Mouse (Mus musculus): Measurements from ENCODE around the gene Frmpd4. TPM values are rescaled to one million over a fixed set of nuclear protein-coding genes. Genes with fewer than 3 reads are reported as not detected.
A peak's percentile ranks its signal among the peaks of the same experiment; 100 is the strongest.

Frmpd4 gene
- polyA plus RNA-seq, 1 experiment from 2014 or later: not detected

GRCm38 (mm10) chrX:167492265-167492664 is 1084.8 kb downstream of the Frmpd4 start:
- no peak overlapping the region for H3K9ac ChIP-seq (replicated peaks)
- TF ChIP-seq CTCF (IDR thresholded peaks at IDR 0.05; ENCODE audit: low read depth) (no peak), EP300 (IDR thresholded peaks at IDR 0.05; ENCODE audit: low read depth) (no peak)
- H3K27me3 ChIP-seq (ENCODE audit: insufficient read depth, low read length): peaks cover 5% of the 10 kb centered on the region; the same call in 1 of the 2 replicates
- DNase-seq (no peak), ATAC-seq (no peak)
- WGBS (ENCODE audit: insufficient replicate concordance): 84% methylated on average over 1 of the region's 1 CpGs
- no peak overlapping the region for H3K4me3 ChIP-seq (ENCODE audit: low read depth, low read length)
- no peak overlapping the region for H3K4me2 ChIP-seq (ENCODE audit: low read depth, low read length)
- no peaks in the 10 kb centered on the region for H3K4me1 ChIP-seq (ENCODE audit: insufficient read depth)
- H3K27ac ChIP-seq (ENCODE audit: low read depth): no peak overlapping the region
- H3K36me3 ChIP-seq (replicated peaks; ENCODE audit: insufficient read depth, low read length): no peaks in the 10 kb centered on the region
- no peaks in the 10 kb centered on the region for H3K9me3 ChIP-seq (ENCODE audit: low read length)

GRCm38 (mm10) chrX:167491589-167492207 is 1085.3 kb downstream of the Frmpd4 start:
- H3K27me3 ChIP-seq (ENCODE audit: insufficient read depth, low read length): peaks cover 5% of the 10 kb centered on the region; the same call in 1 of the 2 replicates
- whole genome bisulfite sequencing (ENCODE audit: insufficient replicate concordance): 38% methylated on average over 1 of the region's 1 CpGs
- H3K4me1 ChIP-seq (ENCODE audit: insufficient read depth): no peaks in the 10 kb centered on the region
- no peaks in the 10 kb centered on the region for H3K9me3 ChIP-seq (ENCODE audit: low read length)
- no peak overlapping the region for H3K4me2 ChIP-seq (ENCODE audit: low read depth, low read length)
- H3K27ac ChIP-seq (ENCODE audit: low read depth): no peak overlapping the region
- no peak overlapping the region for H3K9ac ChIP-seq (replicated peaks)
- no peaks in the 10 kb centered on the region for H3K36me3 ChIP-seq (replicated peaks; ENCODE audit: insufficient read depth, low read length)
- no peak for ATAC-seq
- DNase-seq: no peak
- TF ChIP-seq CTCF (IDR thresholded peaks at IDR 0.05; ENCODE audit: low read depth) (no peak), EP300 (IDR thresholded peaks at IDR 0.05; ENCODE audit: low read depth) (no peak)
- H3K4me3 ChIP-seq (ENCODE audit: low read depth, low read length): no peak overlapping the region

GRCm38 (mm10) chrX:167483409-167484177 is 1093.4 kb downstream of the Frmpd4 start:
- Histone ChIP-seq H3K4me1 (ENCODE audit: insufficient read depth) (no peaks in the 10 kb centered on the region), H3K9me3 (ENCODE audit: low read length) (no peaks in the 10 kb centered on the region), H3K27me3 (ENCODE audit: insufficient read depth, low read length) (0 out of 2 replicates have a peak, but pooled peaks cover 5% of the 10 kb centered on the region), H3K4me2 (ENCODE audit: low read depth, low read length) (no peak overlapping the region), H3K4me3 (ENCODE audit: low read depth, low read length) (no peak overlapping the region), H3K36me3 (replicated peaks; ENCODE audit: insufficient read depth, low read length) (no peaks in the 10 kb centered on the region), H3K9ac (replicated peaks) (no peak overlapping the region), H3K27ac (ENCODE audit: low read depth) (no peak overlapping the region)
- TF ChIP-seq EP300 (IDR thresholded peaks at IDR 0.05; ENCODE audit: low read depth) (no peak), CTCF (IDR thresholded peaks at IDR 0.05; ENCODE audit: low read depth) (no peak)
- DNase-seq: no peak
- peak; percentile 43; the same call in 1 of the 2 replicates for ATAC-seq
- 48% methylated on average over 4 of the region's 4 CpGs for WGBS (ENCODE audit: insufficient replicate concordance)

- 67% methylated on average over 6 of the region's 6 CpGs for WGBS (ENCODE audit: insufficient replicate concordance)
- no peak overlapping the region for H3K9ac ChIP-seq (replicated peaks)
- H3K27ac ChIP-seq (ENCODE audit: low read depth): no peak overlapping the region
- H3K4me2 ChIP-seq (ENCODE audit: low read depth, low read length): no peak overlapping the region
- 0 out of 2 replicates have a peak, but pooled peaks cover 2% of the 10 kb centered on the region for H3K27me3 ChIP-seq (ENCODE audit: insufficient read depth, low read length)
- H3K4me1 ChIP-seq (ENCODE audit: insufficient read depth): no peaks in the 10 kb centered on the region
- no peak for DNase-seq
- TF ChIP-seq CTCF (IDR thresholded peaks at IDR 0.05; ENCODE audit: low read depth): no peak
- TF ChIP-seq EP300 (IDR thresholded peaks at IDR 0.05; ENCODE audit: low read depth): no peak
- no peaks in the 10 kb centered on the region for H3K36me3 ChIP-seq (replicated peaks; ENCODE audit: insufficient read depth, low read length)
- ATAC-seq: no peak
- no peak overlapping the region for H3K4me3 ChIP-seq (ENCODE audit: low read depth, low read length)
- no peaks in the 10 kb centered on the region for H3K9me3 ChIP-seq (ENCODE audit: low read length)
These were observed 1099.4 kb downstream of the Frmpd4 start for GRCm38 (mm10) chrX:167477636-167478035.

DNA sequence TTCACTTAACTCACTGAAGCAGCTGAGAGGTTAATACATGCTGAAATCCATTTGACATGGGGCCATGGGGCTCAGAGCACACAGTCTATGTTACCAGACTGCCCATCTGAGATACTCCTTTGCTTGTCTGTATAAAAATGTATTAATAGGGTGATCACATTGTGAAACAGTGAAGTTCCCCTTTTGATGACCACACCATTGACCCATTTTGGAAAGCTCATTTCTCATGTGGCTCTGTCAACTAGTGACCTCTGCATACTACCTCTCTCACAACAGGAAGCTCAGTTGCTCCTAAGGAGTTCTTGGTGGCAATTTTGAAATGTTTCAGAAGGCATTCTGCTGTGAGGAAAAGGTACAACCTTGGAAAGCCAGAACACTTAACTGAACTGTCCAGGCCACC is 1142.1 kb downstream of the Frmpd4 start:
- no peak overlapping the region for H3K27ac ChIP-seq (ENCODE audit: low read depth)
- H3K9me3 ChIP-seq (ENCODE audit: low read length): no peaks in the 10 kb centered on the region
- H3K36me3 ChIP-seq (replicated peaks; ENCODE audit: insufficient read depth, low read length): no peaks in the 10 kb centered on the region
- no peak overlapping the region for H3K4me3 ChIP-seq (ENCODE audit: low read depth, low read length)
- H3K4me2 ChIP-seq (ENCODE audit: low read depth, low read length): no peak overlapping the region
- TF ChIP-seq CTCF (IDR thresholded peaks at IDR 0.05; ENCODE audit: low read depth) (no peak), EP300 (IDR thresholded peaks at IDR 0.05; ENCODE audit: low read depth) (no peak)
- DNase-seq (no peak), ATAC-seq (no peak)
- H3K27me3 ChIP-seq (ENCODE audit: insufficient read depth, low read length): no peaks in the 10 kb centered on the region
- H3K9ac ChIP-seq (replicated peaks): no peak overlapping the region
- H3K4me1 ChIP-seq (ENCODE audit: insufficient read depth): no peaks in the 10 kb centered on the region

DNA sequence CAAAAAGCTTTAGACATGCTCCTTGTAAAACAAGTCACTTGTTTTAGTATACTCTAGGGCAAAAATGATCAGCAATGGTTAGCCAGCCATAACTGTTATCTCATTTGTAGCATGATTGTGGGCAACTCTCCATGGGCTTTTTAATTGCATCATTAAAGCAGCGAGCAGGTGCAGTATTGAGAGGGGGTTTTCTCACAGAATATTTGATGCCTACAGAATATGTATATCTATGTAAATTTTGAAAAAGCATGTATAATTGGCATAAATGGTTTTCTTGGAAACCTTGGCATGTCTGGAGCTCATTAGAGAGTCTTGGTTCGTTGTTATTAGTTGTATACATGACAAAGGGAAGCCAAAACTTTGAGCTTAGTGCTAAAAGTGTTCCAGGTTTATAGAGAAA is 1143.1 kb downstream of the Frmpd4 start:
- H3K36me3 ChIP-seq (replicated peaks; ENCODE audit: insufficient read depth, low read length): no peaks in the 10 kb centered on the region
- H3K9ac ChIP-seq (replicated peaks): no peak overlapping the region
- DNase-seq: no peak
- H3K4me1 ChIP-seq (ENCODE audit: insufficient read depth): no peaks in the 10 kb centered on the region
- H3K4me2 ChIP-seq (ENCODE audit: low read depth, low read length): no peak overlapping the region
- H3K4me3 ChIP-seq (ENCODE audit: low read depth, low read length): no peak overlapping the region
- no peaks in the 10 kb centered on the region for H3K27me3 ChIP-seq (ENCODE audit: insufficient read depth, low read length)
- WGBS (ENCODE audit: insufficient replicate concordance): 60% methylated on average over 2 of the region's 2 CpGs
- H3K9me3 ChIP-seq (ENCODE audit: low read length): no peaks in the 10 kb centered on the region
- no peak for ATAC-seq
- TF ChIP-seq EP300 (IDR thresholded peaks at IDR 0.05; ENCODE audit: low read depth) (no peak), CTCF (IDR thresholded peaks at IDR 0.05; ENCODE audit: low read depth) (no peak)
- no peak overlapping the region for H3K27ac ChIP-seq (ENCODE audit: low read depth)

Other genes with a start within 250 kb of the Frmpd4 start
- gene Msl3, start 96.7 kb upstream of the Frmpd4 start, polyA plus RNA-seq (2015; fragmentation: Nextera tagmentation; extraction: Ambion mirVana): 13.9 and 15.6 TPM in 2 replicates
- gene Arhgap6, start 217.9 kb upstream of the Frmpd4 start, polyA plus RNA-seq (2015; fragmentation: Nextera tagmentation; extraction: Ambion mirVana): 2.1 and 2.9 TPM in 2 replicates